Comparison of ENCODE assay signal across 22 mouse cellular contexts in genomic region chr13:45688864-45689263, GRCm38 (mm10).
DNase-seq lines count a peak whose midpoint lies in the region; ATAC-seq and TF ChIP-seq lines count a peak whose summit lies in the region.
"Had no signal": no experiment of that assay in that cellular context is flagged by ENCODE, and none has a peak within 500 bp of the region (broad histone marks: within the 10 kb centered on the region; RNA-seq: fewer than 3 reads in every experiment).

No protein-coding gene starts in this region.

- no peak overlapping the region for H3K4me2 ChIP-seq in CH12.LX (ENCODE audit: insufficient read depth, low read depth, poor library complexity, severe bottlenecking)

- no peak for TF ChIP-seq RAD21 in CH12.LX (IDR thresholded peaks at IDR 0.05; ENCODE audit: low read depth, low read length)
- TF ChIP-seq RAD21 in MEL (IDR thresholded peaks at IDR 0.05; ENCODE audit: low read depth, low read length) = no peak

- H3K4me1 ChIP-seq in CH12.LX (ENCODE audit: control insufficient read depth in 1 of 2, insufficient read depth in 2 of 2) = peaks cover 54 to 99% of the 10 kb centered on the region in 2 experiments
- peaks cover 7 to 20% of the 10 kb centered on the region in 2 experiments for H3K4me1 ChIP-seq in MEL (ENCODE audit: control insufficient read depth in 1 of 2, insufficient read depth in 2 of 2, low read length in 2 of 2)

- peaks cover 0 to 37% of the 10 kb centered on the region in 2 experiments for H3K36me3 ChIP-seq in CH12.LX (replicated peaks in 1 of 2; ENCODE audit: control insufficient read depth in 1 of 2, insufficient read depth in 1 of 2, low read length in 1 of 2)
- peaks cover 0 to 16% of the 10 kb centered on the region in 2 experiments; a peak in 2 of 4 replicates for H3K36me3 ChIP-seq in MEL (ENCODE audit: control insufficient read depth in 1 of 2, insufficient read depth in 2 of 2, low read length in 2 of 2)

- DNase-seq in CH12.LX (ENCODE audit: extremely low read depth) (no peak), MEL (ENCODE audit: low read depth, low spot score) (no peak)
- peak; percentile 20 for DNase-seq in induced T-regulatory cell, adult 2 months (ENCODE audit: low read depth)
- no peak for DNase-seq in gastrocnemius, postnatal 25 days
- DNase-seq in urinary bladder, postnatal 14 days (ENCODE audit: low spot score) = no peak
- DNase-seq: adrenal gland, adult 2 months; adrenal gland, adult 8-10 months; adrenal gland, postnatal 10 days; adrenal gland, postnatal 14 days; adrenal gland, postnatal 25 days; adrenal gland, postnatal 36 days; B cell, adult 2 months; cerebellum, adult 11 months; cerebellum, adult 11-12 months; cerebellum, adult 18-20 months; cerebellum, adult 2 months; cerebellum, adult 8-10 months had no signal

- H3K27ac ChIP-seq in CH12.LX (ENCODE audit: insufficient read depth, low read depth) = no peak overlapping the region
- no peak overlapping the region for H3K27ac ChIP-seq in MEL (ENCODE audit: control insufficient read depth, low read depth, low read length)

- H3K79me2 ChIP-seq in CH12.LX (replicated peaks; ENCODE audit: control insufficient read depth, extremely low read depth, insufficient read depth, poor library complexity, severe bottlenecking) (peaks cover 5% of the 10 kb centered on the region), MEL (ENCODE audit: control insufficient read depth, insufficient read depth, low read length, poor library complexity) (no peaks in the 10 kb centered on the region)

- H3K27me3 ChIP-seq in CH12.LX (replicated peaks) (no peaks in the 10 kb centered on the region), MEL (ENCODE audit: control insufficient read depth in 1 of 2, insufficient read depth in 2 of 2, low read length in 2 of 2) (no peaks in the 10 kb centered on the region)
- H3K27me3 ChIP-seq: Patski had no signal

- ATAC-seq in frontal cortex, adult (ENCODE audit: low TSS enrichment) = no peak
- ATAC-seq: activated CD4-positive, CD25-positive, alpha-beta regulatory T cell, adult 4 months; CD4-positive, CD25-positive, alpha-beta regulatory T cell, adult 4 months; Patski had no signal

- no peak for TF ChIP-seq POLR2A in CH12.LX (IDR thresholded peaks at IDR 0.05; ENCODE audit: low read depth, low read length)
- TF ChIP-seq POLR2A in MEL (IDR thresholded peaks at IDR 0.05; ENCODE audit: control insufficient read depth in 1 of 2, insufficient read depth in 1 of 2, low read depth in 1 of 2, low read length in 2 of 2, poor library complexity in 1 of 2) = no peak

- in situ Hi-C loops in CH12.LX (cut with MboI; ENCODE audit: low pct_ligation_motif_present, low pct_unique_long_range_greater_than_20kb, low sequenced_read_pairs) = loop anchor here (25.0 kb wide), 1 partner anchor 273 kb away; the partner anchor contains the start of gene Atxn1

- TF ChIP-seq EP300 in CH12.LX (IDR thresholded peaks at IDR 0.05; ENCODE audit: low read length) = no peak
- no peak for TF ChIP-seq EP300 in MEL (IDR thresholded peaks at IDR 0.05; ENCODE audit: low read depth in 1 of 2, low read length in 2 of 2)

- H3K9me3 ChIP-seq in CH12.LX (replicated peaks; ENCODE audit: low read length) = no peaks in the 10 kb centered on the region
- no peaks in the 10 kb centered on the region for H3K9me3 ChIP-seq in MEL (replicated peaks; ENCODE audit: insufficient read depth, low read length)
- H3K9me3 ChIP-seq: G1E had no signal

- H3K9ac ChIP-seq in CH12.LX (ENCODE audit: insufficient read depth, low read depth) (no peak overlapping the region), MEL (ENCODE audit: control insufficient read depth, low read depth, low read length, poor library complexity, severe bottlenecking) (no peak overlapping the region)

- dilution Hi-C loops in CH12.LX (cut with MboI; ENCODE audit: extremely low pct_ligation_motif_present, extremely low pct_unique_long_range_greater_than_20kb, low sequenced_read_pairs) = no loop called here

- TF ChIP-seq CTCF in CH12.LX (conservative IDR thresholded peaks at IDR 0.05 in 1 of 2, IDR thresholded peaks at IDR 0.05 in 1 of 2; ENCODE audit: low read depth in 2 of 2, low read length in 2 of 2) (no peak), MEL (IDR thresholded peaks at IDR 0.05 in 2 of 3, conservative IDR thresholded peaks at IDR 0.05 in 1 of 3; ENCODE audit: control insufficient read depth in 1 of 3, insufficient read depth in 1 of 3, low read depth in 2 of 3, low read length in 3 of 3, poor library complexity in 1 of 3, severe bottlenecking in 1 of 3) (no peak)

- H3K4me3 ChIP-seq in CH12.LX (replicated peaks in 1 of 3; ENCODE audit: low read depth in 2 of 3, low read length in 2 of 3, poor library complexity in 1 of 3) (no peak overlapping the region), MEL (ENCODE audit: control insufficient read depth in 1 of 2, insufficient read depth in 1 of 2, low read depth in 2 of 2, low read length in 2 of 2) (no peak overlapping the region)

TF ChIP-seq in CH12.LX, 34 proteins besides CTCF, POLR2A, EP300 and RAD21:
- TF ChIP-seq NRF1 (IDR thresholded peaks at IDR 0.05; ENCODE audit: low read depth, low read length) (no peak), ZNF384 (IDR thresholded peaks at IDR 0.05; ENCODE audit: low read depth, low read length) (peak; percentile 94)

TF ChIP-seq in MEL, 35 proteins besides CTCF, POLR2A, EP300 and RAD21:
- TF ChIP-seq ZNF384 (IDR thresholded peaks at IDR 0.05; ENCODE audit: low read depth, low read length) = 0 out of 2 replicates have a peak, but pooled peaks have one; percentile 14
- TF ChIP-seq HCFC1 (IDR thresholded peaks at IDR 0.05; ENCODE audit: low read depth, low read length) = no peak

Comparison
In these comparisons a context has a peak if more than half of its experiments do, and no peak if none do; other contexts are left out.
1. Of the 35 proteins assayed by ChIP-seq in both MEL and CH12.LX: peak only in MEL: none; only in CH12.LX: none; in both: ZNF384; in neither: 34.